Mouse (Mus musculus): ENCODE results near the gene Srgn.
"Not testable (repeated sequence)": the region's sequence is repeated elsewhere in the genome, so short reads cannot be mapped to it uniquely, and the experiment has no call there.

Srgn gene

GRCm38 (mm10) chr10:62521763-62522162, 5.5 kb downstream of the Srgn start:
- DNase-seq (ENCODE audit: low spot score) = no peak

GRCm38 (mm10) chr10:62520911-62521310, 6.3 kb downstream of the Srgn start:
- DNase-seq (ENCODE audit: low spot score) = no peak

GRCm38 (mm10) chr10:62517511-62517910, 9.7 kb downstream of the Srgn start:
- DNase-seq (ENCODE audit: low spot score) = no peak

GRCm38 (mm10) chr10:62512855-62513254, 14.4 kb downstream of the Srgn start:
- no peak for DNase-seq (ENCODE audit: low spot score)

GRCm38 (mm10) chr10:62511528-62511927, 15.7 kb downstream of the Srgn start:
- no peak for DNase-seq (ENCODE audit: low spot score)

GRCm38 (mm10) chr10:62509032-62509656, 18.1 kb downstream of the Srgn start:
- DNase-seq (ENCODE audit: low spot score) = no peak

GRCm38 (mm10) chr10:62508459-62508858, 18.8 kb downstream of the Srgn start:
- DNase-seq (ENCODE audit: low spot score) = peak; percentile 39

- DNase-seq (ENCODE audit: low spot score) = peak; percentile 66
These were observed 19.5 kb downstream of the Srgn start for GRCm38 (mm10) chr10:62507591-62508308.

- no peak for DNase-seq (ENCODE audit: low spot score)
These were observed 20.2 kb downstream of the Srgn start for GRCm38 (mm10) chr10:62507071-62507470.

GRCm38 (mm10) chr10:62506019-62506556, 21.2 kb downstream of the Srgn start:
- no peak for DNase-seq (ENCODE audit: low spot score)

- DNase-seq (ENCODE audit: low spot score) = no peak
These were observed 21.8 kb downstream of the Srgn start for GRCm38 (mm10) chr10:62505224-62505983.

GRCm38 (mm10) chr10:62503836-62504628, 23.2 kb downstream of the Srgn start:
- DNase-seq (ENCODE audit: low spot score) = no peak

GRCm38 (mm10) chr10:62503353-62503752, 23.9 kb downstream of the Srgn start:
- DNase-seq (ENCODE audit: low spot score) = no peak

- no peak for DNase-seq (ENCODE audit: low spot score)
These were observed 25.3 kb downstream of the Srgn start for GRCm38 (mm10) chr10:62501951-62502350.

GRCm38 (mm10) chr10:62500916-62501615, 26.2 kb downstream of the Srgn start:
- DNase-seq (ENCODE audit: low spot score) = no peak

GRCm38 (mm10) chr10:62500088-62500915, 26.9 kb downstream of the Srgn start:
- peak; percentile 86 for DNase-seq (ENCODE audit: low spot score)

GRCm38 (mm10) chr10:62491681-62492080, 35.6 kb downstream of the Srgn start:
- not testable (repeated sequence) for DNase-seq (ENCODE audit: low spot score)

- DNase-seq (ENCODE audit: low spot score) = peak; percentile 75
These were observed 39.0 kb downstream of the Srgn start for GRCm38 (mm10) chr10:62488266-62488665.

- peak; percentile 99 for DNase-seq (ENCODE audit: low spot score)
These were observed 40.4 kb downstream of the Srgn start, which contains the start of gene Vps26a for GRCm38 (mm10) chr10:62486618-62487415. Vps26a (minus strand) TSS chr10:62486805.

Measured in embryo, embryonic 10 days (tissue).